Mouse (Mus musculus): ENCODE results near the gene Rpgrip1. TPM values are rescaled to one million over a fixed set of nuclear protein-coding genes. Genes with fewer than 3 reads are reported as not detected.

Rpgrip1 gene
- polyA plus RNA-seq, 1 experiment from 2014 or later, result 61.8 TPM

GRCm38 (mm10) chr14:52199412-52199811 is 88.9 kb downstream of the Rpgrip1 start:
- ATAC-seq (ENCODE audit: borderline replicate concordance, extremely low read depth, low FRiP score, low TSS enrichment), result no peak
- no peaks in the 10 kb centered on the region for H3K9me3 ChIP-seq
- peaks cover 41% of the 10 kb centered on the region for H3K36me3 ChIP-seq
- H3K4me3 ChIP-seq, result no peak overlapping the region
- H3K9ac ChIP-seq, result no peak overlapping the region
- H3K4me1 ChIP-seq, result peaks cover 20% of the 10 kb centered on the region
- H3K27ac ChIP-seq, result no peak overlapping the region
- no peaks in the 10 kb centered on the region for H3K27me3 ChIP-seq
- 95% methylated on average over 4 of the region's 4 CpGs for WGBS
- no peak overlapping the region for H3K4me2 ChIP-seq

Other genes starting within 250 kb of the Rpgrip1 start
- 40.0 and 40.1 TPM in 2 replicates for gene Mettl17, start 225.9 kb upstream of the Rpgrip1 start, polyA plus RNA-seq (2015; fragmentation: Nextera tagmentation; extraction: Ambion mirVana)
- gene Slc39a2, start 217.8 kb upstream of the Rpgrip1 start, polyA plus RNA-seq (2015; fragmentation: Nextera tagmentation; extraction: Ambion mirVana), result 0.34 and 0.38 TPM in 2 replicates
- gene Ndrg2, start 196.5 kb upstream of the Rpgrip1 start, polyA plus RNA-seq (2015; fragmentation: Nextera tagmentation; extraction: Ambion mirVana), result 60.6 and 63.7 TPM in 2 replicates
- gene Tppp2, start 192.3 kb upstream of the Rpgrip1 start, polyA plus RNA-seq (2015; fragmentation: Nextera tagmentation; extraction: Ambion mirVana), result not detected in 2 replicates
- gene Rnase13, start 187.9 kb upstream of the Rpgrip1 start, polyA plus RNA-seq (2015; fragmentation: Nextera tagmentation; extraction: Ambion mirVana), result not detected in 2 replicates
- 105 TPM in 2 replicates for gene Arhgef40, start 126.0 kb upstream of the Rpgrip1 start, polyA plus RNA-seq (2015; fragmentation: Nextera tagmentation; extraction: Ambion mirVana)
- 0.26 and 0.57 TPM in 2 replicates for gene Tmem253, start 95.0 kb upstream of the Rpgrip1 start, polyA plus RNA-seq (2015; fragmentation: Nextera tagmentation; extraction: Ambion mirVana)
- gene Zfp219, start 90.0 kb upstream of the Rpgrip1 start, polyA plus RNA-seq (2015; fragmentation: Nextera tagmentation; extraction: Ambion mirVana), result 25.7 and 26.3 TPM in 2 replicates
- gene Olfr221, start 68.2 kb upstream of the Rpgrip1 start, polyA plus RNA-seq (2015; fragmentation: Nextera tagmentation; extraction: Ambion mirVana), result not detected in 2 replicates
- gene Hnrnpc, start 6.7 kb upstream of the Rpgrip1 start, polyA plus RNA-seq (2015; fragmentation: Nextera tagmentation; extraction: Ambion mirVana), result 645 and 674 TPM in 2 replicates
- gene Supt16, start 86.7 kb downstream of the Rpgrip1 start, polyA plus RNA-seq (2015; fragmentation: Nextera tagmentation; extraction: Ambion mirVana), result 62.4 and 64.6 TPM in 2 replicates
- gene Chd8, start 147.1 kb downstream of the Rpgrip1 start, polyA plus RNA-seq (2015; fragmentation: Nextera tagmentation; extraction: Ambion mirVana), result 31.4 and 33.3 TPM in 2 replicates
- 40.5 and 44.7 TPM in 2 replicates for gene Tox4, start 168.4 kb downstream of the Rpgrip1 start, polyA plus RNA-seq (2015; fragmentation: Nextera tagmentation; extraction: Ambion mirVana)
- 16.7 and 16.8 TPM in 2 replicates for gene Rab2b, start 168.8 kb downstream of the Rpgrip1 start, polyA plus RNA-seq (2015; fragmentation: Nextera tagmentation; extraction: Ambion mirVana)
- 47.0 and 47.1 TPM in 2 replicates for gene Mettl3, start 194.4 kb downstream of the Rpgrip1 start, polyA plus RNA-seq (2015; fragmentation: Nextera tagmentation; extraction: Ambion mirVana)
- 16.2 and 16.9 TPM in 2 replicates for gene Sall2, start 218.1 kb downstream of the Rpgrip1 start, polyA plus RNA-seq (2015; fragmentation: Nextera tagmentation; extraction: Ambion mirVana)
- gene Olfr1513, start 245.7 kb downstream of the Rpgrip1 start, polyA plus RNA-seq (2015; fragmentation: Nextera tagmentation; extraction: Ambion mirVana), result not detected in 2 replicates